Mouse (Mus musculus) urinary bladder, postnatal 25 days (tissue): ENCODE data around the gene Arid5b.

ENCODE experiments used
- DNase-seq: peaks from one replicate; pipeline ENCODE4 v3.0.0; 2022; ENCODE audit warnings: low spot score

Gene Arid5b

DNA sequence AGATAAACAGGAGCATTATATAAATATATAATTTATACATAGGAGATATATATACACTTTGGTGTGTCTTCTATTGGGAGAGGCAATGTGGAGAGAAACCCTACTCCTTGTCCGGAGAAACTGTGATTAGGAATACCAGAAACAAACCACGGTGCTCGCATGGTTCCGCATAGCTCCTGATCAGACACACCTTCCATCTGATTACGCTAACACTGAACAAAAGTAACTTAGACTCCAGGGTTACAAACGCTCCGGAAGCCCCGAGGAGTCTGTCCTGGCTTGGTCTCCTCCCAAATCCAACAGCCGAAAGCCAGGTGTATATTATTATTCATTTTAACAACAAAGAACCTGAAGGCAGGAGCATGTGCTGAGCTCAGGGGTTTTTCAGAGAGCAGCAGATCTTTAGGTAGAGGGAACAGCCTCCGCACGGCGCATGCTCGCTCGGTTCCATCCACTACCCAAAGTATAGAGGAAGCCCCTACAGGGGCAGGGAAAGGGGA, 41.5 kb downstream of the Arid5b start:
- DNase-seq: no peak

- no peak for DNase-seq
Observed at GRCm38 (mm10) chr10:68231385-68232182, 47.0 kb downstream of the Arid5b start.

DNA sequence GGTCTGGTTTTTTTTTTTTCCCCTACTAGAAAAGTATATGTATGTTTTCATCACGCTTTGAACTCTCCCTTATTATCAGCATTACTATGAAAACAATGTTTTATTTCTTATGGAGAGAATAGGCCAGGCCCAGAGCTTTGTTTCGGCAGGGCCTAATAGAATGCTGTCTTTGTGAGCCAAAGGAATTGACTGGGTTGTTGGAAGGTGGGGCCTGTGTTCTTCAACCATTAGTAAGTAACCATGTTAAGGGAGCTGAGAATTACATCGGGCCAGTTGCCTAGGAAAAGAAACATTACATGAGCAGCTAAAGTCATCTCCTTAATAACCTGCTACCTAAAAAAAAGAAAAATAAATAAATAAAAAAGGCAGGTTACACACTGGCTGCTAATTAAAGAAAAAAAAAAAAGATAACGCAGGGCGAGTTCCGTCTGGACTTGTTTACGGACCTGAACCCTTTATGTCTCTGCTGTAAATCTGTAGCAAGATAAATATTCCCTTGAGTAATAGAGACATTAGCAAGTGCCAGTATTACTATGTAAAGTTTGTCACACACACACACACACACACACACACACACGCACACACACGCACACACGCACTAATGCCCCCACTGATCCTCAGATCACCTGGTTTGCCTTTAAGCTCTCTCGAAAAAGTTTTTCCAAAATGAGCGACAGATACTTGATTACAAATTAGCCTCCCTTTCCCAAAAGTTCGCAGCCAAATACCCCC, 47.7 kb downstream of the Arid5b start:
- no peak for DNase-seq

- no peak for DNase-seq
Observed at GRCm38 (mm10) chr10:68229640-68230565, 48.6 kb downstream of the Arid5b start.

DNA sequence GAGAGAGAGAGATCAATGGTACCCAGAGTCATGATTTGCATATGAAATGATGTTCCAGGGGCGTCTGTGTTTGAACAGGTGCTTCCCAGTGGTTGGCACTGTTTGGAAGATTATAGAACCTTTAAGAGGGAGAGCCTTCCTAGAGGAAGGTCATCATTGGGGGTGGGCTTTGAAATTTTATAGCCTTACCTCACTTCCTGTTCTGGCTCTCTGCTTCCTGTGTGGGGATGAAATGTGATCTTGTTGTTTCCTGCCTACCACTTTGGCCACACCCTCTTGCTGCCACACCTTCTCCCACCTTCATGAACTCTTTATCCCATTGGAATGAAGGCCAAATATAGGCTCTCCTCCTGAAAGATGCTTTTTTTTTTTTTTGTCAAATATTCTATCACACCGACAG, 55.9 kb downstream of the Arid5b start:
- DNase-seq: no peak

DNA sequence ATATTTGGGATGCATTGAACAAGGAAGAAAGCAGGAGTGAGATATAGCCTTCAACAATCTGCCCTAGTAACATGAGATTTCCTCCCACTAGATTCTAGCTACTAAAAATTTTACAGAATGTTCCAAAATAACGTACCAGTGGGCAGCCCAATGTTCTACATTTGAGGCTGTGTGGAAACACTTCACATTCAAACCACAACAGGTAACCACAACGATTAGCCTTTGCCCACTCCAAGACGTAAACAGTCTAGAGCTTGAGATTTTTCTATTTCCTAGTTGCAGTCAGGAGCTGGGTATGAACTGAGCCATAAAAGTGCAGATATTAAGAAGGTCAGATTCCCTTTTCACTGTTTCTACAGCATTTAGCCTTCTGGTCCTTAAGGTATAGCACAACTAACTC, 56.5 kb downstream of the Arid5b start:
- no peak for DNase-seq

DNA sequence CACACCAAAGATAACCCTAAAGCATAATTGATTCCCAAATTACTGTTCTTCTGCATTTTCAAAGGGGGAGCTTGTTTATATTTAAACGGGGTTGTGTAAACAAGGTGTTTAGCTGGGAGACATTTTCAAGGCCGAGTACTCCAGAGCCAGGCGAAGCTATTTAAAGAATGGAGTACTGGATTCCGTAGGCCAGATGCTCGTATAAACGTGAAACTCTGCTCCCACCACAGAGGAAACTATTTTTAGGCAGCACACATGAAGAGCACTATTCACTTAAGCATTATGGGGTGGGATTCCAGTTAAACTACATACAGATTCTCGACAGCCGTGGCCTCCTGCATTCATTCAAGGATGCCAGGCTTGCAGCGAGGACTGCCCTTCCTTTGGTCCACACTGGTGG, 59.2 kb downstream of the Arid5b start:
- no peak for DNase-seq

- DNase-seq: no peak
Observed at GRCm38 (mm10) chr10:68218678-68219077, 59.9 kb downstream of the Arid5b start.

- no peak for DNase-seq
Observed at GRCm38 (mm10) chr10:68214809-68215468, 63.6 kb downstream of the Arid5b start.

- no peak for DNase-seq
Observed at GRCm38 (mm10) chr10:68212061-68212915, 66.3 kb downstream of the Arid5b start.

- no peak for DNase-seq
Observed at GRCm38 (mm10) chr10:68211514-68211913, 67.0 kb downstream of the Arid5b start.

GRCm38 (mm10) chr10:68210025-68210642, 68.4 kb downstream of the Arid5b start:
- no peak for DNase-seq

- DNase-seq: no peak
Observed at GRCm38 (mm10) chr10:68208670-68209065, 69.9 kb downstream of the Arid5b start.

- DNase-seq: no peak
Observed at GRCm38 (mm10) chr10:68207803-68208669, 70.5 kb downstream of the Arid5b start.

- no peak for DNase-seq
Observed at GRCm38 (mm10) chr10:68204391-68204790, 74.1 kb downstream of the Arid5b start.

GRCm38 (mm10) chr10:68203860-68204259, 74.7 kb downstream of the Arid5b start:
- no peak for DNase-seq

- no peak for DNase-seq
Observed at GRCm38 (mm10) chr10:68203322-68203721, 75.2 kb downstream of the Arid5b start.

- DNase-seq: no peak
Observed at GRCm38 (mm10) chr10:68199440-68199839, 79.1 kb downstream of the Arid5b start.

DNA sequence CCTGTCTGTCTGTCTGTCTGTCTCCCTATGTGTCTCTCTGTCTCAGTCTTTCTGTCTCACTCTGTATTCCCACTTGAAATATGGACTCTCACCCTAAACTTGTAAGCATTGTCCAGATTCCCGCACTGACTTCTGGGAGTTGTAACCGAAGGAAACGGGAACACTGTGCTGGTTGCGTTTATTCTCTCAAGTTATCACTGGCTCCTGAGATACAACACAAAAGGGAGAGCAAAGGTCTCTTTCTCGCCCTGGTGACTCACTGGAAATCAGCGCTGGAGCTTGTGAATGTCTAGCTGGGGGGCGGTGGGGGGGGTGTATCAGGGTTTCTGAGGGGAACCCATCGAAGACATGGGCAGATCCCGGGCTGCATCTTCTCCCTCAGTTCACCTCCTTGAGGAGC, 82.2 kb downstream of the Arid5b start:
- DNase-seq: no peak
